Mouse (Mus musculus): Measurements from ENCODE around the gene Rpl34.

The Rpl34 gene

GRCm38 (mm10) chr3:130730189-130730653 lies at the start of gene Rpl34:
Rpl34 (minus strand) TSS chr3:130730398.
- in situ Hi-C loops (cut with MboI, MseI), result no loop called here

GRCm38 (mm10) chr3:130768172-130768571 lies 38.0 kb upstream of the Rpl34 start:
- in situ Hi-C loops (cut with MboI, MseI), result loop anchor here (5.0 to 25.0 kb wide), 5 partner anchors 84 to 719 kb away; partner anchors contain the start of gene Sgms2 (in 1 of the 2)

- in situ Hi-C loops (cut with MboI, MseI), result loop anchor here (5.0 to 25.0 kb wide), 3 partner anchors 473 to 723 kb away; partner anchors contain the start of gene Sgms2 (in 1 of the 2)
Observed at GRCm38 (mm10) chr3:130764091-130764490, 33.9 kb upstream of the Rpl34 start.

- in situ Hi-C loops (cut with MboI, MseI), result loop anchor here (5.0 to 25.0 kb wide), 3 partner anchors 476 to 726 kb away; partner anchors contain the start of gene Sgms2 (in 1 of the 2)
Observed at GRCm38 (mm10) chr3:130760711-130761435, 30.7 kb upstream of the Rpl34 start.

- in situ Hi-C loops (cut with MboI, MseI), result loop anchor here in 1 of 2 experiments (25.0 kb wide), 2 partner anchors 479 to 729 kb away; partner anchors contain the start of gene Sgms2
Observed at GRCm38 (mm10) chr3:130758157-130758841, 28.1 kb upstream of the Rpl34 start.

GRCm38 (mm10) chr3:130757117-130757852 lies 27.1 kb upstream of the Rpl34 start:
- in situ Hi-C loops (cut with MboI, MseI), result loop anchor here in 1 of 2 experiments (25.0 kb wide), 2 partner anchors 480 to 730 kb away; partner anchors contain the start of gene Sgms2

GRCm38 (mm10) chr3:130749206-130749605 lies 19.0 kb upstream of the Rpl34 start:
- in situ Hi-C loops (cut with MboI, MseI), result no loop called here

- in situ Hi-C loops (cut with MboI, MseI), result no loop called here
Observed at GRCm38 (mm10) chr3:130746673-130747619, 16.7 kb upstream of the Rpl34 start.

GRCm38 (mm10) chr3:130737652-130738361 lies 7.6 kb upstream of the Rpl34 start:
- in situ Hi-C loops (cut with MboI, MseI), result no loop called here

GRCm38 (mm10) chr3:130736758-130737157 lies 6.6 kb upstream of the Rpl34 start:
- in situ Hi-C loops (cut with MboI, MseI), result no loop called here

GRCm38 (mm10) chr3:130729472-130730188 lies 568 bp downstream of the Rpl34 start:
- in situ Hi-C loops (cut with MboI, MseI), result no loop called here

- in situ Hi-C loops (cut with MboI, MseI), result no loop called here
Observed at GRCm38 (mm10) chr3:130727676-130728075, 2.5 kb downstream of the Rpl34 start.

GRCm38 (mm10) chr3:130727036-130727435 lies 3.2 kb downstream of the Rpl34 start:
- in situ Hi-C loops (cut with MboI, MseI), result no loop called here

- in situ Hi-C loops (cut with MboI, MseI), result no loop called here
Observed at GRCm38 (mm10) chr3:130725718-130726117, 4.5 kb downstream of the Rpl34 start.

GRCm38 (mm10) chr3:130722733-130723478 lies 7.3 kb downstream of the Rpl34 start:
- in situ Hi-C loops (cut with MboI, MseI), result loop anchor here (25.0 kb wide), 2 partner anchors 839 to 886 kb away; partner anchors contain the start of genes Cfi (in 1 of the 2), Gar1 (in 1 of the 2) and Papss1 (in 1 of the 2)

- in situ Hi-C loops (cut with MboI, MseI), result loop anchor here (25.0 kb wide), 2 partner anchors 842 to 883 kb away; partner anchors contain the start of genes Cfi (in 1 of the 2), Gar1 (in 1 of the 2) and Papss1 (in 1 of the 2)
Observed at GRCm38 (mm10) chr3:130720225-130720624, 10.0 kb downstream of the Rpl34 start.

- in situ Hi-C loops (cut with MboI, MseI), result loop anchor here (25.0 kb wide), 2 partner anchors 843 to 882 kb away; partner anchors contain the start of genes Cfi (in 1 of the 2), Gar1 (in 1 of the 2) and Papss1 (in 1 of the 2)
Observed at GRCm38 (mm10) chr3:130718871-130719270, 11.3 kb downstream of the Rpl34 start.

- in situ Hi-C loops (cut with MboI, MseI), result loop anchor here (25.0 kb wide), 2 partner anchors 846 to 879 kb away; partner anchors contain the start of genes Cfi (in 1 of the 2), Gar1 (in 1 of the 2) and Papss1 (in 1 of the 2)
Observed at GRCm38 (mm10) chr3:130716555-130716954, 13.6 kb downstream of the Rpl34 start.
